Mouse (Mus musculus) embryonic facial prominence, embryonic 10.5 days (tissue): ENCODE results near the gene Zic3. TPM values are rescaled to one million over a fixed set of nuclear protein-coding genes. Genes with fewer than 3 reads are reported as not detected.

Experiments
- DNase-seq: peaks from one replicate; pipeline ENCODE4 v3.0.0-alpha.2; 2017; ENCODE audit warnings: low spot score
- H3K27ac ChIP-seq: fragments of 300-500 bp; sonication (generic); replicated peaks from 2 replicates; pipeline ENCODE4 v1.5.1; 2016; ENCODE audit warnings: mild to moderate bottlenecking
- H3K27me3 ChIP-seq: fragments of 300-500 bp; sonication (generic); replicated peaks from 2 replicates; pipeline ENCODE4 v1.6.1; 2016; ENCODE audit warnings: low read depth, mild to moderate bottlenecking; ENCODE audit not compliant: poor library complexity, severe bottlenecking
- H3K36me3 ChIP-seq: fragments of 300-500 bp; sonication (generic); replicated peaks from 2 replicates; pipeline ENCODE4 v1.6.1; 2016; ENCODE audit warnings: mild to moderate bottlenecking, moderate library complexity
- H3K4me1 ChIP-seq: fragments of 300-500 bp; sonication (generic); 2 replicates; pipeline ENCODE4 v1.6.1; 2016
- H3K4me3 ChIP-seq: fragments of 300-500 bp; sonication (generic); 2 replicates; pipeline ENCODE4 v1.5.1; 2016; ENCODE audit warnings: mild to moderate bottlenecking, moderate library complexity
- H3K9me3 ChIP-seq: fragments of 300-500 bp; sonication (generic); 2 replicates; pipeline ENCODE4 v1.6.1; 2016; ENCODE audit warnings: mild to moderate bottlenecking
- WGBS: fragments of 180-500 bp; shearing (Covaris S2); methylation state at CpG from one replicate; pipeline ENCODE4 v1.1.7; 2016; 5-methylcytosine and 5-hydroxymethylcytosine counted together
- polyA plus RNA-seq: library from polyadenylated mRNA; unstranded; fragments of >200 nt; fragmentation: Nextera tagmentation; extraction: Ambion mirVana; gene quantifications from 2 replicates; pipeline ENCODE4 v1.2.1, GENCODE M21; 2016

Zic3 gene
- polyA plus RNA-seq = 5.4 and 5.9 TPM in 2 replicates

- Histone ChIP-seq H3K4me1 (no peaks in the 10 kb centered on the region), H3K27ac (no peak within 1 kb of the TSS), H3K4me3 (no peak within 1 kb of the TSS), H3K9me3 (no peaks in the 10 kb centered on the region), H3K36me3 (no peaks in the 10 kb centered on the region), H3K27me3 (peaks cover 96% of the 10 kb centered on the region)
- DNase-seq = no peak
- WGBS = 82% methylated on average over 2 of the region's 2 CpGs
These were observed at the start of gene Zic3 for GRCm38 (mm10) chrX:58022400-58022799. Gene Zic3, plus strand, starts transcription at chrX:58022700.

- Histone ChIP-seq H3K27me3 (no peaks in the 10 kb centered on the region), H3K4me3 (no peak overlapping the region), H3K4me1 (no peaks in the 10 kb centered on the region), H3K9me3 (no peaks in the 10 kb centered on the region), H3K36me3 (no peaks in the 10 kb centered on the region), H3K27ac (no peak overlapping the region)
- no peak for DNase-seq
- WGBS = 84% methylated on average over 4 of the region's 4 CpGs
These were observed 40.1 kb upstream of the Zic3 start for GRCm38 (mm10) chrX:57982351-57982750.

GRCm38 (mm10) chrX:57987455-57988109 is 34.9 kb upstream of the Zic3 start:
- Histone ChIP-seq H3K27me3 (no peaks in the 10 kb centered on the region), H3K4me1 (no peaks in the 10 kb centered on the region), H3K36me3 (no peaks in the 10 kb centered on the region), H3K9me3 (no peaks in the 10 kb centered on the region), H3K4me3 (no peak overlapping the region), H3K27ac (no peak overlapping the region)
- DNase-seq = no peak
- WGBS = 74% methylated on average over 10 of the region's 10 CpGs

- WGBS = 64% methylated on average over 5 of the region's 5 CpGs
- Histone ChIP-seq H3K27me3 (peaks cover 61% of the 10 kb centered on the region), H3K9me3 (no peaks in the 10 kb centered on the region)
These were observed 9.1 kb upstream of the Zic3 start for GRCm38 (mm10) chrX:58013391-58013790.

GRCm38 (mm10) chrX:58014093-58014492 is 8.4 kb upstream of the Zic3 start:
- peaks cover 68% of the 10 kb centered on the region for H3K27me3 ChIP-seq
- no peak overlapping the region for H3K4me3 ChIP-seq
- H3K27ac ChIP-seq = no peak overlapping the region
- no peak for DNase-seq
- H3K36me3 ChIP-seq = no peaks in the 10 kb centered on the region
- WGBS = 16% methylated on average over 12 of the region's 12 CpGs
- no peaks in the 10 kb centered on the region for H3K4me1 ChIP-seq
- H3K9me3 ChIP-seq = no peaks in the 10 kb centered on the region

More at GRCm38 (mm10) chrX:58013391-58013790, 9.1 kb upstream of the Zic3 start:
- H3K4me3 ChIP-seq = no peak overlapping the region
- H3K4me1 ChIP-seq = no peaks in the 10 kb centered on the region
- DNase-seq = no peak
- H3K36me3 ChIP-seq = no peaks in the 10 kb centered on the region
- H3K27ac ChIP-seq = no peak overlapping the region

GRCm38 (mm10) chrX:58014761-58015160 is 7.7 kb upstream of the Zic3 start:
- 20% methylated on average over 13 of the region's 13 CpGs for WGBS
- Histone ChIP-seq H3K27ac (no peak overlapping the region), H3K4me3 (no peak overlapping the region), H3K36me3 (no peaks in the 10 kb centered on the region), H3K27me3 (peaks cover 75% of the 10 kb centered on the region), H3K4me1 (no peaks in the 10 kb centered on the region), H3K9me3 (no peaks in the 10 kb centered on the region)
- DNase-seq = no peak

DNA sequence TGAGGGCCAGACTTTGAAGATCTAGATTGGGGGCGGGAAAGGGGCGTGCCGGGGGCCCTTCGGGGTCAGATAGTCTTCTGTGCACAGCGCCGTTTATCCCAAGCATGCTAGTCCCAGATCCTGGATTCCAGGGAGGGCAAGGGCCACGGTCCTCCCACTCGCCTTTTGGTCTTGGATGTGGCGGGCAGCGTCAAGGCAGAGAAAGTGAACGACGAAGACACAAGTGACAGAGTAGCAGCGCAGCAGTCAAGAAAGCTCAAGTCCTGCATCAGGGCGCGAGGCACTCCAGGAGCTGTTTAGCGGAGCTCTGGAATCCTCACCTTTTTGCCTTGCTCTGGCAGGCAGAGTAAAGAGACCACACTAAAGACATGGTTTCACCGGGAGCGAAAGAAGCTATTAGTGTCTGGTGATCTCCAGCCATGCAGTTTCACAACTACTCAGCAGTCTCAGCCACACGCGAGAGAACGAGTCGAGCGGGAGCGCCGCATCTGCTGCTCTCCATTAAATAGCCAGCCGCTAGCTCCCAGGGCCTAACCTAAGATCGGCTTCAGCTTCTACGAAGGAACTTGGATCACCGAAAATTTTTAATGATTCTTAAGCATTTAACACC is 7.1 kb upstream of the Zic3 start:
- no peak overlapping the region for H3K27ac ChIP-seq

GRCm38 (mm10) chrX:58018720-58019119 is 3.8 kb upstream of the Zic3 start:
- Histone ChIP-seq H3K36me3 (no peaks in the 10 kb centered on the region), H3K9me3 (no peaks in the 10 kb centered on the region), H3K4me1 (no peaks in the 10 kb centered on the region), H3K4me3 (no peak overlapping the region), H3K27me3 (peaks cover 99% of the 10 kb centered on the region), H3K27ac (no peak overlapping the region)
- peak; percentile 31 for DNase-seq
- WGBS = 18% methylated on average over 24 of the region's 24 CpGs

More for the DNA sequence above, 7.1 kb upstream of the Zic3 start:
- Histone ChIP-seq H3K9me3 (no peaks in the 10 kb centered on the region), H3K4me3 (no peak overlapping the region), H3K36me3 (no peaks in the 10 kb centered on the region), H3K27me3 (peaks cover 82% of the 10 kb centered on the region), H3K4me1 (no peaks in the 10 kb centered on the region)
- WGBS = 20% methylated on average over 29 of the region's 29 CpGs
- DNase-seq = peak; percentile 42

DNA sequence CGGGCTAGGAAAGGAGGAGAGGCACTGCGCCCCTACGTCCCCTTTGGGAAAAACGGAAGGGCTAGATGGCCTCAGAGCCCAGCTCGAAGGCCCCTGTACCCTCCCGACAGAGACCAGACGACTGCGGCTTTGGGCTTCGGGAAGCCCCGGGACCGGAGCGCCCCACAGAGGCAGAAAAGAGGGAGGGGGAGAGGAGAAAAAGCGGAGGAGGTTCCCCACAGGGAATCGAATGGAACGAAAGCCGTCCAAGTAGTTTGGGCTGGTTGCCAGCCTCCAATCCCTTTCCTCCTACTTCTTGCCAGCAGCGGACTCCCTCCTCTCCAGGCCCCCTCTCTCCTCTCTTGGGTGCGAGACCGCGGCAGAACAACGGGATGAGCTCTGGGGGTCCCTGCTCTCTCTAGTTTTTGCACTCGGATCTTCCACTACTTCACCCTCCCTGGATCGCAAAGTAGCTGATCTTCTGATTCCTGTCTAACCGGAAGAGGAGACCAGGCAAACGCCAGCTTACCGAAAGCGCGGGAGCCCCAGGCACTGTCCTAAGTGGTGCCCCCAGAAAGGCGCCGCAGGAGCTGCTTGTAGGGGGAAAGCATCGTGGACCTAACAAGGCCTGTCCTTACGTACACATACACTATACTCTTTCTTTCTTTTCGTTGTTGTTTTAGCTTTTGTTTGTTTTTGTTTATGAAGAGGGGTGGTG is 3.1 kb upstream of the Zic3 start:
- DNase-seq = peak; percentile 38
- Histone ChIP-seq H3K27me3 (peaks cover 98% of the 10 kb centered on the region), H3K4me1 (no peaks in the 10 kb centered on the region), H3K36me3 (no peaks in the 10 kb centered on the region), H3K27ac (no peak overlapping the region; the same call in 1 of the 2 replicates), H3K9me3 (no peaks in the 10 kb centered on the region), H3K4me3 (peak overlapping the region; percentile 33)
- WGBS = 17% methylated on average over 33 of the region's 33 CpGs

- no peak overlapping the region for H3K27ac ChIP-seq
- H3K4me1 ChIP-seq = peaks cover 7% of the 10 kb centered on the region; the same call in 1 of the 2 replicates
- 11% methylated on average over 9 of the region's 9 CpGs for WGBS
- no peak for DNase-seq
- H3K4me3 ChIP-seq = no peak overlapping the region
- H3K9me3 ChIP-seq = no peaks in the 10 kb centered on the region
- H3K27me3 ChIP-seq = peaks cover 96% of the 10 kb centered on the region
- no peaks in the 10 kb centered on the region for H3K36me3 ChIP-seq
These were observed 5.1 kb downstream of the Zic3 start for GRCm38 (mm10) chrX:58027631-58028030.

- Histone ChIP-seq H3K4me1 (peaks cover 7% of the 10 kb centered on the region; the same call in 1 of the 2 replicates), H3K36me3 (no peaks in the 10 kb centered on the region), H3K27me3 (peaks cover 96% of the 10 kb centered on the region), H3K27ac (no peak overlapping the region), H3K9me3 (no peaks in the 10 kb centered on the region), H3K4me3 (no peak overlapping the region)
- WGBS = 13% methylated on average over 16 of the region's 16 CpGs
- peak; percentile 19 for DNase-seq
These were observed 5.6 kb downstream of the Zic3 start for GRCm38 (mm10) chrX:58028082-58028481.

DNA sequence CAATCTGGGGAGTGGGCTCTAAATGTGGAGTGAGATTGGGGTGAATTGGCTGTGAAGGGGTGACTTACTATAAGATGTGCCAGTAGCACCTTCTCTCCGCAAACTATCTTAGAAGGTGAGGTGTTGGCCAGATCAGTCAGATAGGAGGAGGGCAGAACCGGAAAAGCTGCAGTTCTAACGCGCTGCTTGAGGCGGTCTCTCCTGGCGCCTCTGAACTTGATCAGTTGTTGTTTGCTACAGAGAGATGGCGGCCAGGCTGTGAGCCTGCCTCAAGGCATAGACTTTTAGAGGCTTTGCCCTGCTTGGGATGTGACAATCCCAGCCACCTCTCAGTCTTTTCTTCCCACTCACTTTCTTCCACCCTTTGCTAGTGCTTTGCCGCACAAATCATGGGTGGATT is 6.4 kb downstream of the Zic3 start:
- 22% methylated on average over 8 of the region's 8 CpGs for WGBS
- peak; percentile 25 for DNase-seq
- Histone ChIP-seq H3K27ac (no peak overlapping the region), H3K4me3 (no peak overlapping the region), H3K4me1 (peaks cover 7% of the 10 kb centered on the region; the same call in 1 of the 2 replicates), H3K27me3 (peaks cover 98% of the 10 kb centered on the region), H3K9me3 (no peaks in the 10 kb centered on the region), H3K36me3 (no peaks in the 10 kb centered on the region)
